In the genomic region with DNA sequence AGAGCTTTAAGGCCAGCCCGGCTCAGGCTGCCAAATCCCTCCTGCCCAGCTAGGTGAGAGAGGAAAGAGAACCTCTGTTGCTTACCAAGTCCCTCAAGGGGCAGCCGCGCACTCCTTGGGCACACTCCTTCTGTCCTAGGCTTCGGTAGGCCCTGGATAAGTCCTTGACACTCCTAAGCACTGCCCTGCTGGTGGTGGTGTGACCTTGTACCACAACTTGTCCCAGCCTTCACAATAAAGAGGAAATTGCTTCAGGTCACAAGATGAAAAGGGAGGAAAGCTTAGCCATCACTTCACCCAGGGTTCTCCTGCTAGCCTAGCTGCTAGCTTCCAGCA, we compare ENCODE assay signal across 8 mouse cellular contexts. TPM values are rescaled to one million over a fixed set of nuclear protein-coding genes. Genes with fewer than 3 reads are reported as not detected.
DNase-seq lines count a peak whose midpoint lies in the region; ATAC-seq lines count a peak whose summit lies in the region.

TSS of gene Kcnf1 (minus strand) at position 132 of the 336 bp plus-strand sequence.

- peaks cover 35% of the 10 kb centered on the region for H3K27me3 ChIP-seq in liver, embryonic 11.5 days (replicated peaks; ENCODE audit: control insufficient read depth, insufficient read depth, low read length)
- H3K27me3 ChIP-seq in forebrain, embryonic 10.5 days (ENCODE audit: poor library complexity, severe bottlenecking) = peaks cover 55% of the 10 kb centered on the region
- peaks cover 23% of the 10 kb centered on the region for H3K27me3 ChIP-seq in neural tube, embryonic 12.5 days (replicated peaks)

- 31% methylated on average over 4 of the region's 4 CpGs for WGBS in liver, embryonic 11.5 days
- 13% methylated on average over 4 of the region's 4 CpGs for WGBS in forebrain, embryonic 10.5 days
- 14% methylated on average over 4 of the region's 4 CpGs for WGBS in neural tube, embryonic 12.5 days

- DNase-seq in liver, embryonic 11.5 days (ENCODE audit: low spot score) = no peak
- no peak for DNase-seq in liver
- no peak for DNase-seq in forebrain, embryonic 10.5 days (ENCODE audit: extremely low spot score, low spot score)
- DNase-seq in layer of hippocampus, postnatal 36 days = no peak
- DNase-seq in gastrocnemius, adult 18-20 months (ENCODE audit: low spot score) = no peak
- DNase-seq in yolk sac, embryonic 10.5 days (ENCODE audit: low spot score) = no peak
- DNase-seq in T-cell, adult 2 months (ENCODE audit: low spot score) = no peak

- no peak for ATAC-seq in liver, embryonic 11.5 days (replicated peaks; ENCODE audit: low FRiP score)
- peak; percentile 33; the same call in 1 of the 2 replicates for ATAC-seq in neural tube, embryonic 12.5 days (ENCODE audit: low FRiP score, low read depth)

- no peak within 1 kb of the TSS for H3K27ac ChIP-seq in liver, embryonic 11.5 days (ENCODE audit: low read depth, low read length)
- H3K27ac ChIP-seq in forebrain, embryonic 10.5 days = peak within 1 kb of the TSS; percentile 83
- no peak within 1 kb of the TSS for H3K27ac ChIP-seq in neural tube, embryonic 12.5 days

- H3K36me3 ChIP-seq in liver, embryonic 11.5 days (ENCODE audit: control insufficient read depth, insufficient read depth, low read length) = no peaks in the 10 kb centered on the region
- H3K36me3 ChIP-seq in forebrain, embryonic 10.5 days (replicated peaks) = no peaks in the 10 kb centered on the region
- H3K36me3 ChIP-seq in neural tube, embryonic 12.5 days = no peaks in the 10 kb centered on the region

- H3K4me2 ChIP-seq in liver, embryonic 11.5 days = peak within 1 kb of the TSS; percentile 65
- H3K4me2 ChIP-seq in neural tube, embryonic 12.5 days (replicated peaks) = peak within 1 kb of the TSS; percentile 96

- no peak within 1 kb of the TSS for H3K9ac ChIP-seq in liver, embryonic 11.5 days (ENCODE audit: low read depth, low read length)
- peak within 1 kb of the TSS; percentile 66 for H3K9ac ChIP-seq in neural tube, embryonic 12.5 days

- peak within 1 kb of the TSS; percentile 41 for H3K4me3 ChIP-seq in liver, embryonic 11.5 days (ENCODE audit: low read depth, low read length)
- H3K4me3 ChIP-seq in forebrain, embryonic 10.5 days = peak within 1 kb of the TSS; percentile 69
- H3K4me3 ChIP-seq in neural tube, embryonic 12.5 days = peak within 1 kb of the TSS; percentile 47

- H3K9me3 ChIP-seq in liver, embryonic 11.5 days (ENCODE audit: control insufficient read depth, low read length) = no peaks in the 10 kb centered on the region
- H3K9me3 ChIP-seq in forebrain, embryonic 10.5 days = no peaks in the 10 kb centered on the region
- peaks cover 4% of the 10 kb centered on the region; the same call in 1 of the 2 replicates for H3K9me3 ChIP-seq in neural tube, embryonic 12.5 days

- H3K4me1 ChIP-seq in liver, embryonic 11.5 days (replicated peaks; ENCODE audit: control insufficient read depth, insufficient read depth, low read length) = no peaks in the 10 kb centered on the region
- H3K4me1 ChIP-seq in forebrain, embryonic 10.5 days = peaks cover 18% of the 10 kb centered on the region
- H3K4me1 ChIP-seq in neural tube, embryonic 12.5 days = peaks cover 18% of the 10 kb centered on the region; the same call in 1 of the 2 replicates

RNA-seq across cellular contexts. Expression of gene Kcnf1, which starts in this region (rescaled TPM):
- polyA plus RNA-seq in liver, embryonic 11.5 days (2014; fragmentation: Nextera tagmentation; extraction: Ambion mirVana) = 0.53 and 0.82 TPM in 2 replicates
- polyA plus RNA-seq in forebrain, embryonic 10.5 days (2016; fragmentation: Nextera tagmentation; extraction: Ambion mirVana) = 0.50 and 0.62 TPM in 2 replicates
- 10 to 100 TPM; 35.2 to 40.0 TPM for total RNA-seq in layer of hippocampus, postnatal 36 days (2021)
- polyA plus RNA-seq in neural tube, embryonic 12.5 days (2016; fragmentation: Nextera tagmentation; extraction: Ambion mirVana) = 1.3 and 1.7 TPM in 2 replicates
- total RNA-seq in gastrocnemius, adult 18-20 months (2021) = 1 to 10 TPM; 1.6 to 3.9 TPM

Comparison
In these comparisons a context has a peak if more than half of its experiments do, and no peak if none do; other contexts are left out.
1. RNA of gene Kcnf1 (total RNA-seq): 35.2 to 40.0 TPM in layer of hippocampus, postnatal 36 days; 1.6 to 3.9 TPM in gastrocnemius, adult 18-20 months; every median in the first group is over 4 times any median in the second.
2. Peak in every context shown above with its lines, with median percentiles within 50 percentile points of each other: H3K4me3 ChIP-seq.